Comparison of ENCODE assay signal across 25 mouse cellular contexts in the genomic region with DNA sequence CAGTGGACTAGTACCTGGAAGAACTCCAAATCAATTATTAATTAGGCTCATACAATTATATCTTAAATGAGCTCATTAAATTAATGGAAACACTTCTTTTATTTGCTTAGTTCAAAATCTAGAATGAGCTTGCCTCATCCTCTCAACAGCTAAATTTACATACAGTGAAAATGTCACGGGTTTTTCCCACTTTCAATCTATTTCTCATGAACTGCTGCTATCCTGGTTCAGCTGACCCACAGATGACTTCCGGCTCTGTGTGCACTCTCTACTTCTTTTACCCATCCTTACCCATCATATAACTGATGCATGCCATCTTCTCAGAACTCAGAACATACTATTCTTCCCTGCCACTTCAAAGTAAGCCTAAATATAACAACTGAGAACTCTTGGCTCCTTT.
A peak's percentile ranks its signal among the peaks of the same experiment; 100 is the strongest.
DNase-seq lines count a peak whose midpoint lies in the region; ATAC-seq and TF ChIP-seq lines count a peak whose summit lies in the region.
"Had no signal": no experiment of that assay in that cellular context is flagged by ENCODE, and none has a peak within 500 bp of the region (broad histone marks: within the 10 kb centered on the region; RNA-seq: fewer than 3 reads in every experiment).

No protein-coding gene starts in this region.

- dilution Hi-C loops in CH12.LX (cut with MboI; ENCODE audit: extremely low pct_ligation_motif_present, extremely low pct_unique_long_range_greater_than_20kb, low sequenced_read_pairs), result no loop called here

- ATAC-seq in inflammation-experienced regulatory T-cells, adult 6 months, result peak; percentile 69
- ATAC-seq: forebrain, embryonic 14.5 days; forebrain, embryonic 16.5 days; Patski had no signal

- TF ChIP-seq CTCF in CH12.LX (conservative IDR thresholded peaks at IDR 0.05 in 1 of 2, IDR thresholded peaks at IDR 0.05 in 1 of 2; ENCODE audit: low read depth in 2 of 2, low read length in 2 of 2), result no peak

- intact Hi-C loops in heart, postnatal 10 days (cut with DNase I), result no loop called here

- H3K9ac ChIP-seq in CH12.LX (ENCODE audit: insufficient read depth, low read depth), result no peak overlapping the region
- H3K9ac ChIP-seq: embryonic facial prominence, embryonic 13.5 days; embryonic facial prominence, embryonic 15.5 days; forebrain, embryonic 12.5 days had no signal

- H3K27ac ChIP-seq in CH12.LX (ENCODE audit: insufficient read depth, low read depth), result no peak overlapping the region
- H3K27ac ChIP-seq: embryonic facial prominence, embryonic 13.5 days; embryonic facial prominence, embryonic 15.5 days; forebrain, embryonic 10.5 days; forebrain, embryonic 12.5 days had no signal

- no peak for TF ChIP-seq POLR2A in CH12.LX (IDR thresholded peaks at IDR 0.05; ENCODE audit: low read depth, low read length)

- no peak overlapping the region for H3K4me2 ChIP-seq in CH12.LX (ENCODE audit: insufficient read depth, low read depth, poor library complexity, severe bottlenecking)
- H3K4me2 ChIP-seq: embryonic facial prominence, embryonic 13.5 days; embryonic facial prominence, embryonic 15.5 days; forebrain, embryonic 12.5 days had no signal

- H3K9me3 ChIP-seq in CH12.LX (replicated peaks; ENCODE audit: low read length), result no peaks in the 10 kb centered on the region
- H3K9me3 ChIP-seq: embryonic facial prominence, embryonic 13.5 days; embryonic facial prominence, embryonic 15.5 days; forebrain, embryonic 10.5 days; forebrain, embryonic 12.5 days had no signal

- 0 out of 2 replicates have a peak, but pooled peaks have one; percentile 10 for TF ChIP-seq EP300 in CH12.LX (IDR thresholded peaks at IDR 0.05; ENCODE audit: low read length)

- in situ Hi-C loops in CH12.LX (cut with MboI; ENCODE audit: low pct_ligation_motif_present, low pct_unique_long_range_greater_than_20kb, low sequenced_read_pairs), result no loop called here

- DNase-seq in heart, adult 11 months, result peak; percentile 2
- DNase-seq in heart, postnatal 10 days, result no peak
- peak; percentile 13 for DNase-seq in CH12.LX (ENCODE audit: extremely low read depth)
- DNase-seq in kidney, adult 8-10 months, result no peak
- DNase-seq in MN1 (ENCODE audit: low spot score), result no peak
- DNase-seq: adrenal gland, adult 2 months; adrenal gland, postnatal 10 days; adrenal gland, postnatal 25 days; B cell, adult 2 months; cerebellum, adult 11 months; cerebellum, adult 18-20 months; cerebellum, adult 8-10 months; cerebellum, adult 9-11 months; cerebellum, postnatal 14 days; cerebellum, postnatal 36 days; embryo, embryonic 11 days had no signal

- H3K36me3 ChIP-seq in CH12.LX (replicated peaks in 1 of 2; ENCODE audit: control insufficient read depth in 1 of 2, insufficient read depth in 1 of 2, low read length in 1 of 2), result peaks cover 5 to 11% of the 10 kb centered on the region in 2 experiments
- H3K36me3 ChIP-seq: embryonic facial prominence, embryonic 13.5 days; embryonic facial prominence, embryonic 15.5 days; forebrain, embryonic 10.5 days; forebrain, embryonic 12.5 days had no signal

- H3K4me1 ChIP-seq in CH12.LX (ENCODE audit: control insufficient read depth in 1 of 2, insufficient read depth in 2 of 2), result peaks cover 5 to 14% of the 10 kb centered on the region in 2 experiments
- H3K4me1 ChIP-seq: embryonic facial prominence, embryonic 13.5 days; embryonic facial prominence, embryonic 15.5 days; forebrain, embryonic 10.5 days; forebrain, embryonic 12.5 days had no signal

- no peak for TF ChIP-seq RAD21 in CH12.LX (IDR thresholded peaks at IDR 0.05; ENCODE audit: low read depth, low read length)

- H3K4me3 ChIP-seq in CH12.LX (replicated peaks in 1 of 3; ENCODE audit: low read depth in 2 of 3, low read length in 2 of 3, poor library complexity in 1 of 3), result no peak overlapping the region
- H3K4me3 ChIP-seq: embryonic facial prominence, embryonic 13.5 days; embryonic facial prominence, embryonic 15.5 days; erythroblast, embryonic 14.5 days; forebrain, embryonic 10.5 days; forebrain, embryonic 12.5 days had no signal

- H3K27me3 ChIP-seq in CH12.LX (replicated peaks), result no peaks in the 10 kb centered on the region
- H3K27me3 ChIP-seq: embryonic facial prominence, embryonic 13.5 days; embryonic facial prominence, embryonic 15.5 days; forebrain, embryonic 12.5 days; Patski had no signal

- H3K79me2 ChIP-seq in CH12.LX (replicated peaks; ENCODE audit: control insufficient read depth, extremely low read depth, insufficient read depth, poor library complexity, severe bottlenecking), result no peaks in the 10 kb centered on the region

TF ChIP-seq in CH12.LX, 34 proteins besides CTCF, POLR2A, EP300 and RAD21:
- no peak for TF ChIP-seq TBP (conservative IDR thresholded peaks at IDR 0.05; ENCODE audit: low read depth, low read length)
- no peak for TF ChIP-seq NRF1 (IDR thresholded peaks at IDR 0.05; ENCODE audit: low read depth, low read length)
- TF ChIP-seq ETS1 (conservative IDR thresholded peaks at IDR 0.05; ENCODE audit: low read depth, low read length), result peak; percentile 30; the same call in 1 of the 2 replicates
- TF ChIP-seq BHLHE40 (IDR thresholded peaks at IDR 0.05; ENCODE audit: low read depth, low read length), result peak; percentile 53

Comparison
In these comparisons a context has a peak if more than half of its experiments do, and no peak if none do; other contexts are left out.
1. DNase-seq: peak in heart, adult 11 months (single experiment) and CH12.LX (single experiment); none in heart, postnatal 10 days (0 of 2), kidney, adult 8-10 months (0 of 2) and MN1 (single experiment).